Mouse (Mus musculus) lung, postnatal 36 days (tissue): ENCODE results near the gene Gm21411.
"Not testable (repeated sequence)": the region's sequence is repeated elsewhere in the genome, so short reads cannot be mapped to it uniquely, and the experiment has no call there.

Experiments used
- DNase-seq: peaks from one replicate; pipeline ENCODE4 v3.0.0; 2022; ENCODE audit warnings: mixed read lengths

Gm21411 gene

DNA sequence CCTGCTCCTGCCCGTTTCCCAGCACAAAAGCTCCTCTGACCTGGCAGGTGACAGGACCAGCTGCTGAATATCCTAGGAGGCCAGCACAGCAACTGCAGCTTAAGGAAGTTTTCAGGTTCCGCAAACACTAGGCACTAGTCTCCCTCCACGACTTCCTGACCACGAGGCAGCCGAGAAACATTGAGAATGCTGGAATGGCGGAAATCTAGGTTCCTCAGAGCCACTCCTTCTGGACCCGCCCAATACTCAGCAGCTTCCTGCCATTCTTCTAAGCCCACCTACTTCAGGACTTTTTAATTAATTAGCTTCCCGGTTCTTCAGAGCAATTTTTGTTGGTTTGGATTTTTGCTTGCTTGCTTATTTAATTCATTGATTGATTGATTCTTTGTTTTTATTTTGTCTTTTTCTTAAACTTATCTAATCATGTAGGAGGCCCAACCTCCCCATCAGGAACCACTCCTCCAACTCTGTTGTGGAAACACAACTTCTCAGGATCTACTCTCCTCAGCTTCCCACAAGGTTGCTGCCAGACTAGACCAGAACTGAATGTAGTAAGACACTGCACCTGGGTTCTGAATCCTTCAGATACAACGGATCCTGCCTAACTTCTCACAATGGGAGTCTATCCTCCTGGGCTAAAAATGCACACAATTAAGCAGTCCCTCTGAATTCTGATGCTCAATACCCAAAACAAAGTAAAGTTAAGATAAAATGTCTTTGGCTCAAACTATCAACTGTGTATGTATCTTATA, at the start of gene Gm21411:
Gene Gm21411, minus strand, starts transcription at position 205 of the 752 bp plus-strand sequence.
- not testable (repeated sequence) for DNase-seq

- not testable (repeated sequence) for DNase-seq
Measured at GRCm38 (mm10) chr4:146941691-146942090, 32.3 kb upstream of the Gm21411 start.

GRCm38 (mm10) chr4:146932311-146933082, 23.1 kb upstream of the Gm21411 start:
- no peak for DNase-seq

- no peak for DNase-seq
Measured at GRCm38 (mm10) chr4:146915196-146915595, 5.8 kb upstream of the Gm21411 start.

GRCm38 (mm10) chr4:146908131-146908530, 1.3 kb downstream of the Gm21411 start:
- DNase-seq, result not testable (repeated sequence)

GRCm38 (mm10) chr4:146904782-146905181, 4.6 kb downstream of the Gm21411 start:
- not testable (repeated sequence) for DNase-seq

- DNase-seq, result not testable (repeated sequence)
Measured at GRCm38 (mm10) chr4:146903126-146903525, 6.3 kb downstream of the Gm21411 start.
